Mouse (Mus musculus): Measurements from ENCODE around the gene Fcamr.

Fcamr gene

GRCm38 (mm10) chr1:130850405-130850804, 49.7 kb downstream of the Fcamr start:
- no peak for DNase-seq (ENCODE audit: low spot score in 2 of 2)

GRCm38 (mm10) chr1:130854819-130855218, 54.1 kb downstream of the Fcamr start:
- no peak for DNase-seq (ENCODE audit: low spot score in 2 of 2)

- no peak for DNase-seq (ENCODE audit: low spot score in 2 of 2)
Measured at GRCm38 (mm10) chr1:130855723-130856122, 55.0 kb downstream of the Fcamr start.

- no peak for DNase-seq (ENCODE audit: low spot score in 2 of 2)
Measured at GRCm38 (mm10) chr1:130857456-130857855, 56.8 kb downstream of the Fcamr start.

- no peak for DNase-seq (ENCODE audit: low spot score in 2 of 2)
Measured at GRCm38 (mm10) chr1:130864238-130864637, 63.5 kb downstream of the Fcamr start.
